Mouse (Mus musculus): Measurements from ENCODE around the gene Nccrp1. TPM values are rescaled to one million over a fixed set of nuclear protein-coding genes. Genes with fewer than 3 reads are reported as not detected.

Gene Nccrp1
- polyA plus RNA-seq, 1 experiment from 2014 or later: not detected

GRCm38 (mm10) chr7:28579826-28580225, 32.8 kb upstream of the Nccrp1 start:
- Histone ChIP-seq H3K27me3 (replicated peaks) (no peaks in the 10 kb centered on the region), H3K27ac (no peak overlapping the region; the same call in 1 of the 2 replicates)
- 72% methylated on average over 5 of the region's 5 CpGs for WGBS

GRCm38 (mm10) chr7:28578543-28579053, 31.5 kb upstream of the Nccrp1 start:
- Histone ChIP-seq H3K4me2 (replicated peaks) (peak overlapping the region; percentile 30; the same call in 1 of the 2 replicates), H3K9ac (no peak overlapping the region), H3K4me3 (replicated peaks) (no peak overlapping the region), H3K27me3 (replicated peaks) (no peaks in the 10 kb centered on the region), H3K4me1 (replicated peaks) (peaks cover 73% of the 10 kb centered on the region), H3K9me3 (no peaks in the 10 kb centered on the region), H3K36me3 (0 out of 2 replicates have a peak, but pooled peaks cover 6% of the 10 kb centered on the region), H3K27ac (peak overlapping the region; percentile 83)
- WGBS: 65% methylated on average over 5 of the region's 5 CpGs
- no peak for ATAC-seq

More at GRCm38 (mm10) chr7:28579826-28580225, 32.8 kb upstream of the Nccrp1 start:
- Histone ChIP-seq H3K9ac (no peak overlapping the region), H3K4me1 (replicated peaks) (peaks cover 78% of the 10 kb centered on the region), H3K4me2 (replicated peaks) (no peak overlapping the region), H3K9me3 (no peaks in the 10 kb centered on the region), H3K36me3 (0 out of 2 replicates have a peak, but pooled peaks cover 6% of the 10 kb centered on the region), H3K4me3 (replicated peaks) (no peak overlapping the region)
- no peak for ATAC-seq

- H3K4me1 ChIP-seq (replicated peaks): peaks cover 74% of the 10 kb centered on the region
- peak; percentile 84 for ATAC-seq
Measured at GRCm38 (mm10) chr7:28577826-28578542, 30.9 kb upstream of the Nccrp1 start.

GRCm38 (mm10) chr7:28576271-28576914, 29.3 kb upstream of the Nccrp1 start:
- H3K4me3 ChIP-seq (replicated peaks): no peak overlapping the region
- 0 out of 2 replicates have a peak, but pooled peaks cover 6% of the 10 kb centered on the region for H3K36me3 ChIP-seq
- no peak overlapping the region; the same call in 1 of the 2 replicates for H3K4me2 ChIP-seq (replicated peaks)
- H3K4me1 ChIP-seq (replicated peaks): peaks cover 76% of the 10 kb centered on the region
- peak; percentile 36 for ATAC-seq
- peak overlapping the region; percentile 83 for H3K27ac ChIP-seq
- no peak overlapping the region for H3K9ac ChIP-seq
- WGBS: 69% methylated on average over 5 of the region's 5 CpGs
- no peaks in the 10 kb centered on the region for H3K27me3 ChIP-seq (replicated peaks)
- H3K9me3 ChIP-seq: no peaks in the 10 kb centered on the region

More at GRCm38 (mm10) chr7:28577826-28578542, 30.9 kb upstream of the Nccrp1 start:
- Histone ChIP-seq H3K4me3 (replicated peaks) (no peak overlapping the region), H3K4me2 (replicated peaks) (peak overlapping the region; percentile 30; the same call in 1 of the 2 replicates), H3K9ac (0 out of 2 replicates have a peak overlapping the region, but pooled peaks have one; percentile 20), H3K9me3 (no peaks in the 10 kb centered on the region), H3K27me3 (replicated peaks) (no peaks in the 10 kb centered on the region), H3K27ac (peak overlapping the region; percentile 83), H3K36me3 (0 out of 2 replicates have a peak, but pooled peaks cover 6% of the 10 kb centered on the region)
- WGBS: 54% methylated on average over 9 of the region's 9 CpGs

- WGBS: 87% methylated on average over 11 of the region's 11 CpGs
- H3K9me3 ChIP-seq: no peaks in the 10 kb centered on the region
- no peak overlapping the region for H3K4me3 ChIP-seq (replicated peaks)
- H3K4me1 ChIP-seq (replicated peaks): peaks cover 79% of the 10 kb centered on the region
- ATAC-seq: no peak
- H3K27me3 ChIP-seq (replicated peaks): no peaks in the 10 kb centered on the region
- 0 out of 2 replicates have a peak, but pooled peaks cover 6% of the 10 kb centered on the region for H3K36me3 ChIP-seq
- no peak overlapping the region for H3K27ac ChIP-seq
- no peak overlapping the region for H3K4me2 ChIP-seq (replicated peaks)
- H3K9ac ChIP-seq: no peak overlapping the region
Measured at GRCm38 (mm10) chr7:28575597-28575996, 28.5 kb upstream of the Nccrp1 start.

- ATAC-seq: no peak
- Histone ChIP-seq H3K9ac (no peak overlapping the region), H3K27me3 (replicated peaks) (no peaks in the 10 kb centered on the region), H3K36me3 (0 out of 2 replicates have a peak, but pooled peaks cover 6% of the 10 kb centered on the region), H3K4me2 (replicated peaks) (no peak overlapping the region), H3K9me3 (no peaks in the 10 kb centered on the region), H3K27ac (peak overlapping the region; percentile 52), H3K4me1 (replicated peaks) (peaks cover 69% of the 10 kb centered on the region), H3K4me3 (replicated peaks) (no peak overlapping the region)
- WGBS: 88% methylated on average over 3 of the region's 3 CpGs
Measured at GRCm38 (mm10) chr7:28573236-28573635, 26.2 kb upstream of the Nccrp1 start.

- no peak for ATAC-seq
- Histone ChIP-seq H3K4me1 (replicated peaks) (peaks cover 64% of the 10 kb centered on the region), H3K27ac (peak overlapping the region; percentile 52; the same call in 1 of the 2 replicates)
Measured at GRCm38 (mm10) chr7:28572689-28573088, 25.6 kb upstream of the Nccrp1 start.

GRCm38 (mm10) chr7:28570982-28571682, 24.1 kb upstream of the Nccrp1 start:
- Histone ChIP-seq H3K27me3 (replicated peaks) (no peaks in the 10 kb centered on the region), H3K4me3 (replicated peaks) (no peak overlapping the region), H3K36me3 (peaks cover 24% of the 10 kb centered on the region), H3K4me2 (replicated peaks) (peak overlapping the region; percentile 49), H3K4me1 (replicated peaks) (peaks cover 48% of the 10 kb centered on the region), H3K9me3 (no peaks in the 10 kb centered on the region), H3K9ac (peak overlapping the region; percentile 17; the same call in 1 of the 2 replicates), H3K27ac (peak overlapping the region; percentile 91)
- ATAC-seq: 0 out of 2 replicates have a peak, but pooled peaks have one; percentile 6
- 21% methylated on average over 5 of the region's 5 CpGs for WGBS

More at GRCm38 (mm10) chr7:28572689-28573088, 25.6 kb upstream of the Nccrp1 start:
- Histone ChIP-seq H3K4me3 (replicated peaks) (no peak overlapping the region), H3K4me2 (replicated peaks) (no peak overlapping the region), H3K36me3 (peaks cover 9% of the 10 kb centered on the region), H3K27me3 (replicated peaks) (no peaks in the 10 kb centered on the region), H3K9ac (no peak overlapping the region), H3K9me3 (no peaks in the 10 kb centered on the region)
- WGBS: 61% methylated on average over 5 of the region's 5 CpGs

GRCm38 (mm10) chr7:28570291-28570981, 23.4 kb upstream of the Nccrp1 start:
- H3K4me2 ChIP-seq (replicated peaks): peak overlapping the region; percentile 49
- peak overlapping the region; percentile 17 for H3K9ac ChIP-seq
- peaks cover 28% of the 10 kb centered on the region for H3K36me3 ChIP-seq
- peaks cover 48% of the 10 kb centered on the region for H3K4me1 ChIP-seq (replicated peaks)
- H3K27me3 ChIP-seq (replicated peaks): no peaks in the 10 kb centered on the region
- H3K27ac ChIP-seq: peak overlapping the region; percentile 91
- ATAC-seq: peak; percentile 84
- 53% methylated on average over 12 of the region's 12 CpGs for WGBS
- no peaks in the 10 kb centered on the region for H3K9me3 ChIP-seq
- no peak overlapping the region for H3K4me3 ChIP-seq (replicated peaks)

- Histone ChIP-seq H3K4me1 (replicated peaks) (peaks cover 38% of the 10 kb centered on the region), H3K27me3 (replicated peaks) (no peaks in the 10 kb centered on the region), H3K4me3 (replicated peaks) (no peak overlapping the region), H3K36me3 (peaks cover 45% of the 10 kb centered on the region), H3K9ac (no peak overlapping the region), H3K4me2 (replicated peaks) (no peak overlapping the region), H3K9me3 (no peaks in the 10 kb centered on the region), H3K27ac (no peak overlapping the region)
- ATAC-seq: no peak
Measured at GRCm38 (mm10) chr7:28568253-28568652, 21.2 kb upstream of the Nccrp1 start.

- no peak overlapping the region for H3K4me3 ChIP-seq (replicated peaks)
- peaks cover 31% of the 10 kb centered on the region for H3K4me1 ChIP-seq (replicated peaks)
- H3K36me3 ChIP-seq: peaks cover 48% of the 10 kb centered on the region
- ATAC-seq: no peak
- H3K9ac ChIP-seq: no peak overlapping the region
- no peak overlapping the region for H3K27ac ChIP-seq
- WGBS: 90% methylated on average over 4 of the region's 4 CpGs
- no peak overlapping the region for H3K4me2 ChIP-seq (replicated peaks)
- no peaks in the 10 kb centered on the region for H3K9me3 ChIP-seq
- H3K27me3 ChIP-seq (replicated peaks): no peaks in the 10 kb centered on the region
Measured at GRCm38 (mm10) chr7:28567539-28567938, 20.5 kb upstream of the Nccrp1 start.
